In genomic region chr3:31831913-31832312, GRCm38 (mm10) we compare ENCODE assay signal across 29 mouse cellular contexts.
"Had no signal": no experiment of that assay in that cellular context is flagged by ENCODE, and none has a peak within 500 bp of the region (broad histone marks: within the 10 kb centered on the region; RNA-seq: fewer than 3 reads in every experiment).

No protein-coding gene starts in this region.

- DNase-seq: heart, postnatal 10 days; heart, postnatal 14 days; heart, postnatal 36 days; heart, postnatal 4 days; kidney, adult 11 months; kidney, adult 18-20 months; kidney, adult 2 months; kidney, adult 8-10 months; kidney, adult 9 months; kidney, postnatal 10 days; kidney, postnatal 14 days; kidney, postnatal 25 days; kidney, postnatal 36 days; kidney, postnatal 4 days; layer of hippocampus, adult 9-11 months; layer of hippocampus, postnatal 36 days had no signal

- H3K36me3 ChIP-seq: heart, embryonic 12.5 days; heart, embryonic 13.5 days; heart, embryonic 15.5 days; hindbrain, embryonic 10.5 days; hindbrain, embryonic 12.5 days; hindbrain, embryonic 13.5 days; hindbrain, embryonic 15.5 days; intestine, embryonic 15.5 days; kidney, embryonic 15.5 days had no signal

- H3K4me3 ChIP-seq: heart, embryonic 12.5 days; heart, embryonic 13.5 days; heart, embryonic 15.5 days; hindbrain, embryonic 10.5 days; hindbrain, embryonic 12.5 days; hindbrain, embryonic 13.5 days; hindbrain, embryonic 15.5 days; intestine, embryonic 15.5 days; kidney, embryonic 15.5 days; layer of hippocampus, adult 2 months had no signal

- H3K27me3 ChIP-seq: heart, embryonic 12.5 days; heart, embryonic 13.5 days; heart, embryonic 15.5 days; hindbrain, embryonic 12.5 days; hindbrain, embryonic 13.5 days; hindbrain, embryonic 15.5 days; intestine, embryonic 15.5 days; kidney, embryonic 15.5 days had no signal

- H3K27ac ChIP-seq: heart, embryonic 13.5 days; heart, embryonic 15.5 days; hindbrain, embryonic 10.5 days; hindbrain, embryonic 12.5 days; hindbrain, embryonic 13.5 days; hindbrain, embryonic 14.5 days; hindbrain, embryonic 15.5 days; hindbrain, postnatal 0 days; intestine, embryonic 15.5 days; kidney, embryonic 15.5 days; kidney, postnatal 0 days; layer of hippocampus, adult 2 months had no signal
